Mouse (Mus musculus) stomach, postnatal 0 days (tissue): ENCODE results near the gene Pdlim7.

ENCODE experiments used
- CTCF ChIP-seq: IDR thresholded peaks from 2 replicates; pipeline ENCODE4 v1.5.1; 2016; ENCODE audit warnings: antibody characterized with exemption, low read depth, mild to moderate bottlenecking, moderate library complexity
- EP300 ChIP-seq: optimal IDR thresholded peaks from 2 replicates; pipeline ENCODE3; 2016; ENCODE audit warnings: antibody characterized with exemption

GRCm38 (mm10) chr13:55527212-55527611, 13.7 kb upstream of the Pdlim7 start:
- TF ChIP-seq CTCF (no peak), EP300 (no peak)
